Mouse (Mus musculus) ES-CJ7 (cell line): ENCODE measurements around the gene Cmss1.

Experiments
- DNase-seq: peaks from one replicate; pipeline ENCODE4 v3.0.0; 2011; ENCODE audit warnings: low read depth, low spot score

Gene Cmss1

DNA sequence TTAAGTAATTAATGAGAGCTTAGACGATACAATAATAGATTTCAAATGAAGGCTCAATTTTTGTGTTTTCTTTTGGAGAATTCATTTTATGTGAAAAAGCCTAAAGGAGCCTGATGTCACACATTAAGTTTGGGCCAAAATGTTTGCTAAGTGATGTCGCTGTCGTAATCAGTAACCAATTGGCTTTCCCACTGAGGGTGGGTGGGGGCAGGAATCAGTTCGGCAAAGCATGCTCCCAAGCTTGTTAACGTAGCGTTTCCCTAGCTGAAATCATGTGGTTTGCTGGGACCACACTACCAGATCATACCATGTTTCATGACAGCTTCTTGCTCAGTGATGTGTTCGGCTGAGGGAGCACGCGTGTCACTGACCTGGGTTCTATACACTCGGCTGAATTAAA lies 91.0 kb downstream of the Cmss1 start:
- no peak for DNase-seq

DNA sequence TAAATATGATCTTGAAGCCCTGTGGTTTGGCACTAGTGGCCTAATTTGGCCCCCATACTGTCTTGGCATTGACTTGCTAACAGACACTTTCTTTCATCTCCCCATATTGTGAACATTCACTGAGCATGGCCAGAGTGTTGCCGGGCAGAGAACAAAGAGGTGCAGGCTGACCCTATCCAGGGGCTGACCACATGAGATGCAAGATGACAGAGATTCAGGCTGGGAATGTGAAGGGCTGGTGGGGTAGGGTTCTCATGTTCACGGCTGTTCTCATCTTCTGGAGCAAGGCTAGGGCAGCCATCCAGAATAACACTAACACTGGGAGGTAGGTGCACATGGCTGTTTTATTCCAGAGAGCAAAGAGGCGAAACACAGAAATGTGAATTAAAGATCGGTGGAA lies 92.3 kb downstream of the Cmss1 start:
- no peak for DNase-seq

DNA sequence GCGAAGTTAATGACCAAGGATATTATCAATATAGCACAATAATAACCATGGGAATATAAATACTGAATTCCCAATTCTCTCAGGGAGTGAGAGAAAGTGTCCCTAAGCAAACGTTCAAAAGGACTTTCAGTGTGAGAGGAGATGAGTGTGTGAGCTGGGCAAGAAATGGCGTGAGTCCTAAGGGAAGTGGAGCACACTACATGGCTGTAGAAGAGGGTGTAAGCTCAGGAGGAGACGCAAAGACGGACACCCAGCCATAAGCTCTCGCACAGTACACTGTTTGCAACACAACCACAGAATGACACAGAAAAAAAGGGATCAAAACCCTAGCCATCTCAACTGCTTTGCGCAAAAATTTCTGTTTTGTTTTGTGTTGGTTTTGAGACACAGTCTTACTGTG lies 93.1 kb downstream of the Cmss1 start:
- no peak for DNase-seq

DNA sequence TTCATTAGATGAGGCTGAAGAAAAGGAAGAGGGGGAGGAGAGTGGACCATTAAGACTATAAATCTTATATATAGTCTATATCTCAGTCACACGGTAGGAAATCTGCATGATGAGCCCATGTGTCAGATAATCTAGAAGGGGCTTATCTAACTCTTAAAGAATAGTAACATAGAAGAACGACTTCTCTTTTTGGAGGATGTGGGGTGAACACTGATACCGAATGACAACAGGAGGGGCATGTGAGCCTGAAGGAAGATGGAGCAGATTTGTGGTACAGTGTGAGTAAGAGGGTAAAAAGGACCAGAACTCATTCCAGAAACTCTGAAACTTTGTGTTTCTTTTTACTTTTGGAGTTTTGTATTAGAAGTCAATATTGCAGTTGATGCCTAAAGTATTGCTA lies 97.6 kb downstream of the Cmss1 start:
- no peak for DNase-seq

DNA sequence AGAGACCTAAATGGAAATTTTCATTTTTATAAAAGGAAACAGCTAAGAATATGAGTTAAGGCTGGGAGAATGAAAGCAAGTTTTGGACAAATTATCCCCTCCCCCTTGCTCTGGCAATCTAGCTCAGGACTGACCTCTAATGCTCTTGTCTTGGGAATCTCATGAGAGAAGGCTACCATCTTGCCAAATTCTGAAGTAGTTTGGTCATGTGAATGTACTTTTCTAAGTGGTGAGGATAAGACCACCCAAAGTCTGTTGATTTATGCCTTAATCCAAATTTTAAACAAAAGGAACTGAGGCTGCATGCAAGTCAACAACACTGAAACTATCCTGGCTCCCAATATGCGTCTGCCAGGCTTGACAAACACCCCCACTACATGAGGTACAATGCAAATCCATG lies 98.3 kb downstream of the Cmss1 start:
- DNase-seq = no peak

DNA sequence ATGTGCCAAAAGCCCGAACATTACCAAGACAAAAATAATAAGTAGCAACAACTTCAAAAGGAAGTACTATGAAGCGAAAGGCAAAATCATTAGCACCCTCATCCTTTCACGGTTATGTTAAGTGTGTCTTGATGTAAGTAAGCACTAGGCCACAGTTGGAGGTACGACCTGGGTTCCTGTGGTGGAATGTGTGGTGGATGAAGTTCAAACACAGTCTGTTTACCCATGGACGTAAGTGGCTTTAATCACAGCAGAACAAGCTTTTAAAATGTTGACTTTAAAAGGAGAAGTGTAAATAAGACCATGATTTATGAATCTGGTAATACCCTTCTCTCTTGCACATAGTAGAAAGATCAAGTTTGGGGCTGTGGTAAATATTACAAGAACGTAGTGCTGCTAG lies 100.5 kb downstream of the Cmss1 start:
- DNase-seq = no peak

DNA sequence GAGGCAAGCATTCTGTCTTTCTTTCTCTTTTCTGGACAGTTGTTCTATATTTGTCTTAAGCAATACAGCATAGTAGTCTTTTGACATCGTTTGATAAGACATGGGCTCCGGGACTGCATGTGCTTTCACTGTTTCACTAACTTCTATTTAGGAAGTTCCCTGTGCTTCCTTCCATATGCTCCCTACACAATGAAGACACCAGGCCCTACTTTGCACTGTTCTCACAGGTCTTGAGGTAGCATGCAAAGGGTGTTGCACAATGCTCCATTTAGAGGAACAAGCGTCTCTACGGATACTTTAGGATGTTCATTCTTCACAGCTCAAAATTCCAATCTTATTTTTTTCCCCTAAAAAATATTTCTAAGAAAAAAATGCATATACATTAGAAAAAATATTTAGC lies 101.9 kb downstream of the Cmss1 start:
- no peak for DNase-seq

DNA sequence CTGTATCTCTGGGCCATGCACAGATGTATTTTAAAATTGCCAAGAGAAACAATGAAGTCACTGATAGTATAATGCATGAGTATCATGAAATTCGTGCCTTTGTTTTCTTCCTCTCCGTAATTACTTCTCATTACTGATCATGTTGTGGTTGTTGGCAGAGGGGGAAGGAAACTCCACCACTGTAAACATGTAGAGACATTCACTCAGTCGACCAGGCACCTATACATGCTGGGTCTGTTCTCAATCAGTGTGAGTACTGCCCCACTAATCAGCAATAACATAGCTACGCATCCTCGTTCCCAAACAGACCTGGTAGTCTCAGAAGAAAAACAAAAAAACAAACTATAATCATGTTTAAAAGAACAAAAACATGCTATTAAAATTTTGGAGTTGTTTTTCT lies 103.9 kb downstream of the Cmss1 start:
- DNase-seq = no peak

DNA sequence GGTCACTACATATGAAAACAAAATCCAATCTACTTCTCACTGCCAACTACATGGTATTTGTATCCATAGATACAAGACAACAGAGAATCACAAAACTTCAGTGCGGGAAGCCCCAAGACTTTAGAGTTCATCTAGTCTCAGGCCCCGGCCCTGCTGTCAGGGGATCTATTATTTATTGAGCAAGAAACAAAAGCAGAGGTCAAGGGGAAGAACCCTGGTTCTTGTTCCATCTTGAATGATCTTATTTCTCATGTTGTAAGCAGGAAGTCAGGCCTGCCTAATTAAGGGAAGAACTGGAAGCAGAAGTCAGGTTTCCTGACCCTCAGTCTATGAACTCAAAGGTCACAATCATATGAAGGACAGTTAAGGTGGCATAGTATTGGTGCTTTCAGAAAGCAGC lies 104.4 kb downstream of the Cmss1 start:
- DNase-seq = no peak

DNA sequence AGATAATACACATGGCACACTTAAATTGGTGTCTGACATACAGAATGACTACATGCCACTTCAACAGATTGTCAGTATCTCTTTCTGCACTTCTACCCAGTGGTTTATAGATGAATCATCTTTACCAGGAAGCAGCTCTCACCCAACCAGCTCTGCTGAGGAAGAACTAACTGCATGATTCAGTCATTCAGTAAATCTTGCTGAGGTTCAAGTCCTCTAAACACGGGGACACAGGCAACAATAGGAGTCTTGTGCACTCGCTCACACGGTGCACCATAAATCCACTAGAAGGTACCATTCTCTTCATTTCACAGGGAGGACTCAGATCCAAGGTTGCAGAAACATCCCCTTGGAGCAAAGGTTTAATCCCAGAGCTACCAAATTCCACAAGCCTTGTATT lies 105.8 kb downstream of the Cmss1 start:
- DNase-seq = no peak

DNA sequence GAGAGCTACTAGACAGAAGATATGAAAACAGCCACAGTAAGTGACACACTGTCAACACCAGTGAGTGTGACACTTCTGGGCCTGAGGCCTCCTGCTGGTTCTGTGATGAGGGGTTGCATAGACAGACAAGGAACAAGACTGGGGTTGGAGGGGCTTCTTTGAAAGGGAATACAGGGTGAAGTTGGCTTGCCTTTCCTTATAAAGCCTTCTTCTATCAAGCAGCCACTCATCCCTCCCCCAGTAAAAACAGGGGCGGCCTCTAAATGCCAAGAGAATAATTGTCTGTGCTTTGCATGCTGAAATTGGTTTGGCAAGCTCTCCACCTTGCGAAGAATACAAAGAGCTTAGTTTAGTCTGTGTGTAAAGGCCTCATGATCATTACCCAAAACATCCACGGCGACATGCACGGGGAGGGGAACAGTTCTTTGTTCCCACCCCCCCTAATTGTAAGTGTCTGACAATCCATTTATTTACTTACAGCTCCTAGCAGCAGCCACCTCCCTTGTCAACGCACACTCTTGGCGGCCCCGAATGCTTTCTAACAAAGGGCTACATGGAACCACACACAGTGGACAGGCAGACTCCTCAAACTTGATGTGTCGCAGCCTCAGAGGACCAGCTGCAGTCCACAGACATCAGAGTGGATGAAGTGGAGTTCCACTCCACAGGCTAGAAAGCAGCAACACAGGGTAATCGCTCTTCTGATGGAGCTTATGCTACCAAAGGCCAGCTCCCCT lies 110.1 kb downstream of the Cmss1 start:
- DNase-seq = no peak

DNA sequence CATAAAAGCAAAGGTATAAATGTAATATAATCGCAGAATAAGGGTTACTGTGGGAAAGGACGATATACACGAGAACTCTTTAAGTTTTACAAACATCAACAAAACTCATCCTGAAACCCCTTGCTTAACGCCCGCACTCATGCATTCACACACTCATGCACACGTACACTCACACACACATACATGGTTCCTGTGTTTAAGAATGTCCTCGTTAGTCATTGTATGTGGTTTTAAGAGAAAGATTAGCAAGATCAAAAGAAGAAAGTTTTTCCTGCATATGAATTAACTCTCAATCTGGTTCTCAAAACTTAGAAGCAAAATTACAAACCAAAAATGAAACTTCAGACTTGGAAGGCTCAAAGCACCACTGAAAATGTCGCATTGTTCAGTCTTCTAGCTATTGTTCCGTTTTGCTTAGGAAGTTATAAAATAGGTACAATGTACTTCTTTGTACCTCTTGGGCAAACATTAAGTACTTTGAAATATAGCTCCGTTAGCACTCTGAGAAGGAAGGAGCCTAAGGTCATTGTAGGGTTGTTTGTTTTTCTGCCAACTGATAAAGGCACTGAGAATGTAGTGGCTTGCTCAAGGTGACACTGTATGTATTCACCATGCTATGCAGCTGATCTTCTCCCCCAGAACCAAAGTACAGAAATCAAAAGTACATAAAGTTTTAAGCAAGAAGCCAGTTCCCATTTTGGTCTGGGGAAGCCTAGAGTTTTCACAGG lies 111.0 kb downstream of the Cmss1 start:
- DNase-seq = no peak

DNA sequence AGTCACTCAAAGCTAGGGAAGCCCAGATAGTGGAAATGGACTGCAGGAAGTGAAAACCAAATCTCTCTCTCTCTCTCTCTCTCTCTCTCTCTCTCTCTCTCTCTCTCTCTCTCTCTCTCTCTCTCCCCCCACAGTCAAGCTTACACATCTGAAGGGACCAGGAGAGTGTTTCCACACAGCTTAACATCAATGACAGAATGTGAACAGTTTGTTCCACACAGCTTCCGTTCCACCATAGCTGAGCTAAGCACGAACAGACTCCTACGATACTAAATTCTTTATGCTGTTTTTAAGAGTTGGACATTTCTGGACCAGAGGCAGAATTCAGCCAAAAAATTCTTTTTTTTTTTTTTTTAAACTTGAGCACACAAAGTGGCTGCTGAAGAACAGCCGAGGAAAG lies 114.8 kb downstream of the Cmss1 start:
- no peak for DNase-seq

DNA sequence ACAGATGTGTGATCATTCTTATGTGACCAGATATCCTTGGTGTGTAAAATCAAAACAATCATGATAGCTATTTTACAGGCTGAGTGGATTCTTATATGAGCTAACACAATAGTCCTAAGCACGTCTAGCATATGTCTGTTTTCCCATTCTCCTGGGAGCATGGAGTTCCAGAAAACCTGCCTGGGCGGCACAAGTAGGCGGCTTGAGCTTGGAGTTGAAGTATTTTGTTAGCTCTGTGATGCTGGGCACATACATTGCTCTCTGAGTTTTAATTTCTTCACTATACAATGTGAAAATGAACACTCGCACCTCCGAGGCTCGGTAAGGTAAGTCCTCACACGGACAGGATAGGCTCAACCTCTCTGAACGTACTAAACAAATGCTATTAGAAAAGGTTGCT lies 116.0 kb downstream of the Cmss1 start:
- DNase-seq = no peak

DNA sequence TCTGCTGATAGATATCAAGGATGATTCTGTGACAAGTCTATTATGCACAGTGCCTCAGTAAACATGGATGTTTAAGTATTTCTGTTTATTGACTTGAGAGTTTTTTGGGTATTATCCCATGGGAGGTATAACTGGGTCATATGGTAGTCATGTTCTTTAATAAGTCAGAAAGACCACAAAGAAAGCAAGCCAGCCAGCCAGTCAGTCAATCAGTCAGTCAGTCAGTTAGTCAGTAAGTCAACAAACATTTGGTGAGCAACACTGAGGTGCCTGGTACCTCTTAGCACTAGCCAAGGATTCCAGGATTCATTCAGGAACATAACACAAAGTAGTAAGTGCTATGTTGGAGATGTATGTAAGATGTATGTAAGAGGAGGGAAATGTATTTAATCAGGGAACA lies 118.0 kb downstream of the Cmss1 start:
- no peak for DNase-seq

DNA sequence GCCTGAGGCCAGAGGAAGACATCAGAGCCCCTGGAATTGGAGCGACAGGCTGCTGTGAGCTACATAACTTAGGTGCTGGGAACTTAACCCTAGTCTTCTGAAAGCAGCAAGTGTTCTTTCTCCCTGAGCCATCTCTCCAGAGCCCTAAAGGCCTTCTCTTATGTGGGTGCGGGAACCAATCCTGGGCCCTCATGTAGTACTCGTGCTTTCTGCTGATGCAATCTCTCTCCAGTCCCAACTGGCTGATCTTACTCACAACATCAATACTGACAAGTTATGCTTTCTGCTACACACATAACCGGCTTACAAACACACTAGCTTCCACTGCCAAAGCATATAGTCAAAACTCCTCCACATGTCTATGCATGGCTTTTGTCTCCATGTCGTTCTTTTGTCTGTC lies 120.4 kb downstream of the Cmss1 start:
- no peak for DNase-seq

DNA sequence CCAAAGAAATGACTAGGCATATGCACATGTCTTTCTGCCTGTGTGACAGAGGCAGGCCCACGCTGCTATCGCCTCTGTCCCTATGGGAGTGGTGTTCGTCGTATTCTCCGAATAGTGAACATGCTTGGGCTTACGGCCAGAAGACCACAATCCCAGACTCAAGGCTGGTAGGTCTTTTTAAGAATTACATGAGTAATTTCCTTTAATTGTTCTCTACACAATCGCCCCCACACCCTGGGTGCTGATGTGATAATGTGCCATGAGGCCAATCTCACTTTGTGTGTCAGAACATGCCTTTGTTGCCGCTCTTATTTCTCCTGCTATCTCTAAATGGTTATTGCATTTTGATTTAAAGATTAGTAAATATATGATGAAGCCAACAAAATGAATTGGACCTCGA lies 121.4 kb downstream of the Cmss1 start:
- DNase-seq = no peak

DNA sequence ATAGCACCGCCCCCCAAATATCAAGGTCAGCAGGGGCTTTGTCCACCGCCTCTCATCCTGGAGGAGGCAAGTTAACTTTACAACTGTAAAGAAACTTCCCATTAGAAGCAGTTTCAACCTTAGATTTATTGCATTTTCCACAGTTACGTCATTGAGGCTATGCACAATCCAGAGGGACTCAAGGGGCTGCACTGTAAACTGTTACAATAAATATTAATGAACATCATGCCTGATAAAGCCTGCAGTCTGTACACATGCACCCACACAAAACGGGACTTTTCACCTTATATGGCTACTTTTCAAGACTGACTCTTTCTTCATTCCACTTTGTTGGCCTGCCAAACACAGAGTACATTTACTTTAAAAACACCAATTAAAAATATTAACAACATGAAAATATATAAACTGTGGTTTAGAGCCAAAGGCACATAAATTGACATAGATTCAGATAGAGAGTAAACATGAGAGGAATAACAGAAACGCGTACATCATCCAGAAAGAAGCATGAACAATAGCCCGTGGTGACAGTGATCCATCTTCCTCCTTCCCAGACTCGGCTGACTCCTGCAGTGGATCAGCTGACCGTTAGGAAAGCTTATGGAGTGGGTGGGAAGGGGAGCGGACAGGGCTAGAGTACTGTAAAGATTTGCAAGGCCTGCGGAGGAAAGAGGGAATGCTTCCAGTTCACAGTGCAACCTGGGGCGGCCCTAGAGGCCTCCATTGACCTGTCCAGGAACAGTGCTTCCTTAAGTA lies 122.4 kb downstream of the Cmss1 start:
- no peak for DNase-seq

DNA sequence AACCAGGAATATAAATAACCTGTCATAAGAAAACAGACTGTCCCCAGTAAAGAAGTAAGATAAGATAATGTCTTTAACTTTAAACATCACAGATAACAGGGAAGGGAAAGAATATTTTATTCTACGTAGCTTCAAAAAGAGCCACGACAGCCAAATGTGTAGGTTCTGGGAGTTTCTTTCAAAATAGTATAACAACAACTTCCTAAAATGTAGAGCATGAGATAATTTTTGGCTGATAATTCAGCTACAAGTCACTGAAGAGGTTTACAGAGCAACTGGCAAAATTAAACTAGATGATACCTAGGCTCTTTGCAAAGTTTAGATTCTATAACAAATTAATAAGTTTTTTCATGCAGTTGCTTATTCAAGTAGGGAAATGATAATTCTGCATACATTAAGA lies 123.2 kb downstream of the Cmss1 start:
- DNase-seq = no peak

DNA sequence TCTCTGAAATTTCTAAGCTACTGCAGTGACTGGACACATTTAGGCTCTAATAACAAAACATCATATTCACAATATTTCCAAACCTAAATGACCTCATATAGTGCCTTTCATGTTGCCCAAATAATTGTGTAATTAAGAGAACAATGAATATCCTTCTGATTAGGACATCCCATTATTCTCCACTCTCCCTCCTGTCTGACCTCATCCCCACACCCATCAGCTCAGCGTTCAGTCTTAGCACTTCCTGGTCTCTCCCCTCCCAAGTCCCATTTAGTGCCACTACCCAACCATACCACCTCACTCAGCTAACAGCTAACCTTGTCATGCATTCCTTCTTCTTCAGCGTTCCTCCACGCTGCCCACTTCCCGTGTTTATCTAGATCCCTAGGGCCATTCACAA lies 123.8 kb downstream of the Cmss1 start:
- DNase-seq = no peak

DNA sequence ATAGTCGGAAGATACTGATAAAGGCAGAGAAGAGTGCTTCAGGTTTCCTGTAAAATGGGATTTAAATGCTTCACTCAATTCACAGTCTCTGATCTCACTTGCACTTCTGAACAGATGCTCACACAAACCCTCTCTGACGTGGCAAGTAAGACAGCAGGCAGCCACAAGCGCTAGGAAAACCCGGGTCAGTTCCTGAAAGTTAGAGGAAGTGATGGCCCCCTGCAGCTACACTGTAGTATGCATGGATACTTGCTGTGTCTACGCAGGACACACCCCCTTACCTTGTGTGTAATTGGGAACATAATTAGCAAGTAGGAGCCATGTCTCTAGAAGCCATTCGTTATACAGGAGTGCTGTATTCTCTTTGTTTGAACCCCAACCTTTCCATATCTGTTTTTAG lies 124.4 kb downstream of the Cmss1 start:
- no peak for DNase-seq

DNA sequence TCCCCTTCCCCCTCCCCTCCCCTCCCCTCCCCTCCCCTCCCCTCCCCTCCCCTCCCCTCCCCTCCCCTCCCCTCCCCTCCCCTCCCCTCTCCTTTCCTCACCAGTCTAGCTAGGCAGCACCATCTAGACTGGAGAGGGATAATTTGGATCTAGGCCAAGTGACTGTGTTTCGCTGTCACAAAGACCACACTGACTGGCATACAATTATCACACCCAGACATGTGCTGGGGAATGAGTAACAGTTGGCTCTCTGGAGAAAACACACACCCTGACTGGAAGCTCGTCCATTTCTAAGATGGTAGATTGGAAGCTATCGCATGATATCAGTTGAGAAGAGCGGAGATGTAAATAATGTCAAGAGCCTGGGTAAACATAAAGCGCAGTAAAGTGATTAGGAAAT lies 126.9 kb downstream of the Cmss1 start:
- no peak for DNase-seq

DNA sequence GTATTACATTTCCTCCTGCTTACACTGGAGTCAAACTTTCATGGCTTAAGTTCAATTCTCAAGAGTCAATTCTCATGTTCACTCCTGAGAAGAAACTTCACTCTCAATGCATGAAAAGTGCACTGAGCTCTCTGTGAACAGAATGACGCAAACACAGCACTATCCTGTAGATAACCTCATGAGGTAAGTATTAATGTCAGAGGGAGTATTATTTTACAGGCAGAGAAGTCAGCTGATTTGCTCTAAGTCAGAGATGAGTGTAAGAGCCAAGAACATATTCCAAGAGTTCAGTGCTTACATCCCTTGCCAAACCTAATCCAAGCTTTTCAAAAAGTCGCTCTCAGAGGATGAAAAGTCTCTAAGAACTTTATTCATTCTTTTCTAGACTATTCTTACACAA lies 128.2 kb downstream of the Cmss1 start:
- no peak for DNase-seq
